Mouse (Mus musculus) fat pad, adult 2 months (tissue): ENCODE measurements around the gene Slc25a17.

ENCODE experiments used
- DNase-seq: peaks from one replicate; pipeline ENCODE4 v3.0.0-alpha.2; 2011; ENCODE audit warnings: low read depth, low spot score; ENCODE audit errors: extremely low read depth

The Slc25a17 gene

GRCm38 (mm10) chr15:81304006-81304405, 56.6 kb downstream of the Slc25a17 start:
- DNase-seq, result no peak

GRCm38 (mm10) chr15:81302151-81302808, 58.3 kb downstream of the Slc25a17 start:
- DNase-seq, result no peak

GRCm38 (mm10) chr15:81301193-81302070, 59.2 kb downstream of the Slc25a17 start:
- DNase-seq, result no peak

GRCm38 (mm10) chr15:81300520-81301069, 60.0 kb downstream of the Slc25a17 start:
- no peak for DNase-seq

GRCm38 (mm10) chr15:81299549-81299948, 61.1 kb downstream of the Slc25a17 start:
- DNase-seq, result no peak

GRCm38 (mm10) chr15:81298213-81298612, 62.4 kb downstream of the Slc25a17 start:
- no peak for DNase-seq

GRCm38 (mm10) chr15:81297543-81297942, 63.1 kb downstream of the Slc25a17 start:
- no peak for DNase-seq

GRCm38 (mm10) chr15:81294897-81295296, 65.7 kb downstream of the Slc25a17 start:
- DNase-seq, result no peak

- peak; percentile 36 for DNase-seq
Observed at GRCm38 (mm10) chr15:81294386-81294785, 66.2 kb downstream of the Slc25a17 start.

GRCm38 (mm10) chr15:81290747-81291146, 69.9 kb downstream of the Slc25a17 start:
- DNase-seq, result no peak

- no peak for DNase-seq
Observed at GRCm38 (mm10) chr15:81290230-81290629, 70.4 kb downstream of the Slc25a17 start.

GRCm38 (mm10) chr15:81284121-81284734, 76.4 kb downstream of the Slc25a17 start:
- DNase-seq, result no peak

GRCm38 (mm10) chr15:81278699-81279098, 81.9 kb downstream of the Slc25a17 start:
- DNase-seq, result no peak

GRCm38 (mm10) chr15:81277928-81278327, 82.7 kb downstream of the Slc25a17 start:
- DNase-seq, result no peak

- DNase-seq, result no peak
Observed at GRCm38 (mm10) chr15:81273361-81273760, 87.3 kb downstream of the Slc25a17 start.

GRCm38 (mm10) chr15:81272305-81273053, 88.1 kb downstream of the Slc25a17 start:
- no peak for DNase-seq
